Mouse (Mus musculus) MEL (cell line): ENCODE measurements around the gene Zfp318. TPM values are rescaled to one million over a fixed set of nuclear protein-coding genes. Genes with fewer than 3 reads are reported as not detected.

ENCODE experiments used
- DNase-seq: peaks from one replicate; pipeline ENCODE4 v3.0.0; 2011; ENCODE audit warnings: low read depth, low spot score
- H3K27ac ChIP-seq: 2 replicates; pipeline ENCODE4 v1.5.1; 2012; ENCODE audit warnings: low read depth, mild to moderate bottlenecking, control low read depth, low read length, moderate library complexity; ENCODE audit not compliant: control insufficient read depth
- H3K27me3 ChIP-seq, 2 experiments: fragments of 150-350 bp in 1 of 2; sonication (generic) in 1 of 2; 2 replicates each; pipeline ENCODE4 v1.6.1; 2012; ENCODE audit warnings: low read length in 2 of 2, mild to moderate bottlenecking in 2 of 2, improper control_type of control experiment in 1 of 2, moderate library complexity in 1 of 2; ENCODE audit not compliant: insufficient read depth in 2 of 2, control insufficient read depth in 1 of 2
- H3K36me3 ChIP-seq, 2 experiments: 2 replicates each; pipeline ENCODE4 v1.6.1; 2012 to 2014; ENCODE audit warnings: low read length in 2 of 2, improper control_type of control experiment in 1 of 2, inconsistent platforms in 1 of 2, mild to moderate bottlenecking in 1 of 2; ENCODE audit not compliant: insufficient read depth in 2 of 2, control insufficient read depth in 1 of 2
- H3K4me1 ChIP-seq, 2 experiments: fragments of 150-350 bp in 1 of 2; sonication (generic) in 1 of 2; 2 replicates each; pipeline ENCODE4 v1.6.1; 2012; ENCODE audit warnings: low read length in 2 of 2, improper control_type of control experiment in 1 of 2, mild to moderate bottlenecking in 1 of 2; ENCODE audit not compliant: insufficient read depth in 2 of 2, control insufficient read depth in 1 of 2
- H3K4me3 ChIP-seq, 2 experiments: fragments of 150-350 bp in 1 of 2; sonication (generic) in 1 of 2; 2 replicates each; pipeline ENCODE4 v1.5.1; 2012; ENCODE audit warnings: low read depth in 2 of 2, low read length in 2 of 2, mild to moderate bottlenecking in 2 of 2, moderate library complexity in 2 of 2, control low read depth in 1 of 2, improper control_type of control experiment in 1 of 2; ENCODE audit not compliant: control insufficient read depth in 1 of 2, insufficient read depth in 1 of 2
- H3K79me2 ChIP-seq: 2 replicates; pipeline ENCODE4 v1.6.1; 2012; ENCODE audit warnings: mild to moderate bottlenecking, low read length, moderate library complexity; ENCODE audit not compliant: control insufficient read depth, poor library complexity, insufficient read depth
- H3K9ac ChIP-seq: 2 replicates; pipeline ENCODE4 v1.6.1; 2012; ENCODE audit warnings: low read depth, mild to moderate bottlenecking, control low read depth, low read length, moderate library complexity; ENCODE audit not compliant: control insufficient read depth, poor library complexity, severe bottlenecking
- H3K9me3 ChIP-seq: fragments of 150-350 bp; sonication (generic); replicated peaks from 2 replicates; pipeline ENCODE4 v1.6.1; 2012; ENCODE audit warnings: mild to moderate bottlenecking, low read length, improper control_type of control experiment, moderate library complexity; ENCODE audit not compliant: insufficient read depth
- CHD1 ChIP-seq: IDR thresholded peaks from 2 replicates; pipeline ENCODE4 v1.6.1; 2012; ENCODE audit warnings: low read depth, mild to moderate bottlenecking, inconsistent platforms, low read length, improper control_type of control experiment
- EP300 ChIP-seq, 2 experiments: IDR thresholded peaks; 2 replicates each; pipeline ENCODE4 v1.6.1; 2011; ENCODE audit warnings: improper control_type of control experiment in 2 of 2, low read length in 2 of 2, low read depth in 1 of 2, mild to moderate bottlenecking in 1 of 2
- ETS1 ChIP-seq: IDR thresholded peaks from 2 replicates; pipeline ENCODE4 v1.6.1; 2012; ENCODE audit warnings: low read depth, mild to moderate bottlenecking, inconsistent platforms, low read length, improper control_type of control experiment, moderate library complexity
- JUND ChIP-seq: IDR thresholded peaks from 2 replicates; pipeline ENCODE4 v1.6.1; 2011; ENCODE audit warnings: low read depth, mild to moderate bottlenecking, improper control_type of control experiment, low read length
- MAFK ChIP-seq: IDR thresholded peaks from 2 replicates; pipeline ENCODE4 v1.6.1; 2011; ENCODE audit warnings: low read depth, mild to moderate bottlenecking, low read length, improper control_type of control experiment, borderline replicate concordance
- MAX ChIP-seq: IDR thresholded peaks from 2 replicates; pipeline ENCODE4 v1.6.1; 2011; ENCODE audit warnings: low read length, improper control_type of control experiment
- MEF2A ChIP-seq: IDR thresholded peaks from 2 replicates; pipeline ENCODE4 v1.6.1; 2014; ENCODE audit warnings: low read depth, mild to moderate bottlenecking, inconsistent platforms, low read length, improper control_type of control experiment; ENCODE audit not compliant: poor library complexity, insufficient replicate concordance, severe bottlenecking; ENCODE audit errors: extremely low read depth
- NELFE ChIP-seq: IDR thresholded peaks from 2 replicates; pipeline ENCODE4 v1.6.1; 2011; ENCODE audit warnings: low read depth, low read length, improper control_type of control experiment
- NRF1 ChIP-seq: IDR thresholded peaks from 2 replicates; pipeline ENCODE4 v1.6.1; 2014; ENCODE audit warnings: low read depth, mild to moderate bottlenecking, inconsistent platforms, low read length, improper control_type of control experiment, moderate library complexity; ENCODE audit not compliant: poor library complexity, insufficient read depth, severe bottlenecking
- polyA plus RNA-seq, 2 experiments: library from polyadenylated mRNA; stranded (reverse) in 1 of 2; unstranded in 1 of 2; fragments of >175 nt in 1 of 2; fragments of >200 nt in 1 of 2; gene quantifications; 2 replicates each; pipeline versions ENCODE4 v1.2.1 to v1.2.4; 2012; ENCODE audit warnings: low replicate concordance in 2 of 2, low read depth in 1 of 2; ENCODE audit not compliant: insufficient read length in 2 of 2, insufficient read depth in 1 of 2, missing spikeins in 1 of 2
- total RNA-seq: library from RNA; depleted of rRNA; stranded (reverse); fragments of 300-350 nt; gene quantifications from 2 replicates; pipeline ENCODE4 v1.2.3, GENCODE M21; 2012; rRNA removed

Zfp318 gene
- total and polyA plus RNA-seq, 3 experiments, result 8.1 to 36.8 (median 21.3) TPM

DNA sequence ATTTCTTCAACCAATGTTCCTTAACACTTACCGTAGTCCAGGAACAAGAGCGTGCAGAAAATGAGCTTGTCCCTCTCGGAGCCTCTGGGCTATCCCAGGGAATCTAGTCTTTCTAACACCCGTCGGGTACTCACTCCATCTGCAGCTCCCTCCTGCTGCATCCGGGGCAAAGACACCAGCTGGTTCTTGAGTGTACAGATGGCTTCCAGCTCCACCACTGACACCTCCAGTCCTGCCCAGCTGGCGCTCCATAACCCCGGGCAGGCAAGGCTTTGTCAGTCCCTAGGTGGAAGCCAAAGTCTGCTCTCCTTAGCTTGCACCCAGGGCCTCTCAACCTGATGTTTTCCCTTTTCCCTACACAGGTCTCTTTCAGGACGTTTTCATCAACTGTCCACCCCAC is 84.3 kb downstream of the Zfp318 start:
- no peak for TF ChIP-seq MAX
- TF ChIP-seq MEF2A, result no peak
- no peak for TF ChIP-seq CHD1
- no peak for TF ChIP-seq NRF1
- no peak for TF ChIP-seq MAFK
- TF ChIP-seq ETS1, result no peak
- no peak for TF ChIP-seq EP300 (IDR thresholded peaks at IDR 0.05; ENCODE audit: low read depth in 1 of 2, low read length in 2 of 2)
- TF ChIP-seq JUND, result no peak
- TF ChIP-seq NELFE, result no peak
- H3K36me3 ChIP-seq, result no peaks in the 10 kb centered on the region

More for the DNA sequence above, 84.3 kb downstream of the Zfp318 start:
- Histone ChIP-seq H3K79me2 (no peaks in the 10 kb centered on the region), H3K27ac (no peak overlapping the region), H3K27me3 (peaks cover 0 to 4% of the 10 kb centered on the region in 2 experiments; a peak in 1 of 4 replicates), H3K4me3 (no peak overlapping the region), H3K9ac (no peak overlapping the region), H3K9me3 (no peaks in the 10 kb centered on the region), H3K4me1 (no peaks in the 10 kb centered on the region)
- no peak for DNase-seq

Other genes starting within 250 kb of the Zfp318 start
- gene Rsph9, start 239.5 kb upstream of the Zfp318 start, total RNA-seq, result not detected in 2 replicates
- under 1 TPM in 1 of 2 experiments, not detected in 1; 0.29 TPM for gene Rsph9, start 239.5 kb upstream of the Zfp318 start, polyA plus RNA-seq
- gene Mad2l1bp, start 230.2 kb upstream of the Zfp318 start, total RNA-seq, result 14.1 and 14.8 TPM in 2 replicates
- 10 to 100 TPM in 1 of 2 experiments, not detected in 1; 23.1 TPM for gene Mad2l1bp, start 230.2 kb upstream of the Zfp318 start, polyA plus RNA-seq
- gene Gtpbp2, start 222.7 kb upstream of the Zfp318 start, total RNA-seq, result 18.1 and 27.5 TPM in 2 replicates
- 10 to 100 TPM in 1 of 2 experiments, not detected in 1; 46.7 TPM for gene Gtpbp2, start 222.7 kb upstream of the Zfp318 start, polyA plus RNA-seq
- 28.4 and 30.8 TPM in 2 replicates for gene Polh, start 181.1 kb upstream of the Zfp318 start, total RNA-seq
- 10 to 100 TPM in 1 of 2 experiments, not detected in 1; 22.2 TPM for gene Polh, start 181.1 kb upstream of the Zfp318 start, polyA plus RNA-seq
- gene Xpo5, start 180.9 kb upstream of the Zfp318 start, total RNA-seq, result 79.0 and 82.7 TPM in 2 replicates
- gene Xpo5, start 180.9 kb upstream of the Zfp318 start, polyA plus RNA-seq, result 10 to 100 TPM; 47.5 to 93.4 TPM
- 188 and 197 TPM in 2 replicates for gene Polr1c, start 135.7 kb upstream of the Zfp318 start, total RNA-seq
- 100 to 1,000 TPM in 1 of 2 experiments, not detected in 1; 195 TPM for gene Polr1c, start 135.7 kb upstream of the Zfp318 start, polyA plus RNA-seq
- gene Yipf3, start 135.7 kb upstream of the Zfp318 start, total RNA-seq, result 18.9 and 20.8 TPM in 2 replicates
- gene Yipf3, start 135.7 kb upstream of the Zfp318 start, polyA plus RNA-seq, result 10 to 100 TPM in 1 of 2 experiments, not detected in 1; 86.5 TPM
- gene Lrrc73, start 130.2 kb upstream of the Zfp318 start, total RNA-seq, result 0.72 and 1.2 TPM in 2 replicates
- gene Lrrc73, start 130.2 kb upstream of the Zfp318 start, polyA plus RNA-seq, result 1 to 10 TPM in 1 of 2 experiments, not detected in 1; 3.5 TPM
- gene Tjap1, start 100.7 kb upstream of the Zfp318 start, total RNA-seq, result 11.0 and 12.9 TPM in 2 replicates
- gene Tjap1, start 100.7 kb upstream of the Zfp318 start, polyA plus RNA-seq, result 10 to 100 TPM in 1 of 2 experiments, not detected in 1; 41.2 TPM
- not detected in 2 replicates for gene Dlk2, start 86.3 kb upstream of the Zfp318 start, total RNA-seq
- under 1 TPM in 1 of 2 experiments, not detected in 1; 0.07 TPM for gene Dlk2, start 86.3 kb upstream of the Zfp318 start, polyA plus RNA-seq
- gene Abcc10, start 55.4 kb upstream of the Zfp318 start, total RNA-seq, result 2.8 and 4.0 TPM in 2 replicates
- gene Abcc10, start 55.4 kb upstream of the Zfp318 start, polyA plus RNA-seq, result 1 to 10 TPM in 1 of 2 experiments, not detected in 1; 6.2 TPM
- gene Crip3, start 45.2 kb downstream of the Zfp318 start, total RNA-seq, result not detected in 2 replicates
- gene Crip3, start 45.2 kb downstream of the Zfp318 start, polyA plus RNA-seq, result not detected
- gene Slc22a7, start 54.7 kb downstream of the Zfp318 start, total RNA-seq, result not detected in 2 replicates
- gene Slc22a7, start 54.7 kb downstream of the Zfp318 start, polyA plus RNA-seq, result not detected
- not detected in 2 replicates for gene Ttbk1, start 103.9 kb downstream of the Zfp318 start, total RNA-seq
- gene Ttbk1, start 103.9 kb downstream of the Zfp318 start, polyA plus RNA-seq, result under 1 TPM in 1 of 2 experiments, not detected in 1; 0.08 TPM
- 37.2 and 40.8 TPM in 2 replicates for gene Dnph1, start 113.0 kb downstream of the Zfp318 start, total RNA-seq
- 10 to 100 TPM in 1 of 2 experiments, not detected in 1; 86.5 TPM for gene Dnph1, start 113.0 kb downstream of the Zfp318 start, polyA plus RNA-seq
- gene Cul9, start 162.7 kb downstream of the Zfp318 start, total RNA-seq, result 3.6 TPM in 2 replicates
- 10 to 100 TPM in 1 of 2 experiments, not detected in 1; 10.7 TPM for gene Cul9, start 162.7 kb downstream of the Zfp318 start, polyA plus RNA-seq
- 38.9 and 43.9 TPM in 2 replicates for gene Srf, start 172.4 kb downstream of the Zfp318 start, total RNA-seq
- gene Srf, start 172.4 kb downstream of the Zfp318 start, polyA plus RNA-seq, result 100 to 1,000 TPM in 1 of 2 experiments, not detected in 1; 114 TPM
- 0.04 and 0.39 TPM in 2 replicates for gene Ptk7, start 245.8 kb downstream of the Zfp318 start, total RNA-seq
- under 1 TPM in 1 of 2 experiments, not detected in 1; 0.10 TPM for gene Ptk7, start 245.8 kb downstream of the Zfp318 start, polyA plus RNA-seq